Mouse (Mus musculus) liver, postnatal 0 days (tissue): ENCODE data around the gene Slc28a1.

Source experiments
- CTCF ChIP-seq: sonication (generic); IDR thresholded peaks from 2 replicates; pipeline ENCODE4 v1.5.1; 2016; ENCODE audit warnings: antibody characterized with exemption, low read depth
- EP300 ChIP-seq: IDR thresholded peaks from 2 replicates; pipeline ENCODE4 v1.6.1; 2016; ENCODE audit warnings: antibody characterized with exemption, low read depth, mild to moderate bottlenecking

DNA sequence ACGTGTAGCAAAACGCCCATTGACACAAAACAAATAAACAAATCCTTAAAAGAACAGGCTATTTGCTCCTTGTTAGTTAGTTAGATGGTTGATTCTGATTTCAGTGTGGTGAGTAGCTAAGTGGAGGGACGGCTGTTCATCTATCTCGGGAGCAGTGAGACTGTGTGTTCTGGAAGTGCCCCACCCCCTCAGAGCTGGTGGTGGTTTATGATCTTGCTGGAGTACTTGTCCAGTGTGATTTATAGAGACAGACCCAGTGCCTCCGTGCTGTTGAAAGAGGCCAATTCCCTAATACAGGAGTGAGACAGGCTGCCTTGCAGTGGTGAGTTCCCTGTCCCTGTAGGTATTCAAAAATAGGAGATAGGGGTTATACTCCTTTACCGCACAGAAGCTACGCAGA, 44.3 kb downstream of the Slc28a1 start:
- no peak for TF ChIP-seq CTCF
- no peak for TF ChIP-seq EP300
